Mouse (Mus musculus): ENCODE results near the gene Rab22a. TPM values are rescaled to one million over a fixed set of nuclear protein-coding genes. Genes with fewer than 3 reads are reported as not detected.
"Not testable (repeated sequence)": the region's sequence is repeated elsewhere in the genome, so short reads cannot be mapped to it uniquely, and the experiment has no call there.

Rab22a gene
- polyA plus RNA-seq, 1 experiment from 2014 or later: 29.7 TPM

- Histone ChIP-seq H3K9me3 (ENCODE audit: control insufficient read depth, low read length) (no peaks in the 10 kb centered on the region), H3K27ac (replicated peaks) (no peak overlapping the region), H3K36me3 (ENCODE audit: control insufficient read depth, insufficient read depth, low read length) (no peaks in the 10 kb centered on the region), H3K4me1 (replicated peaks; ENCODE audit: control insufficient read depth, insufficient read depth) (no peaks in the 10 kb centered on the region), H3K9ac (ENCODE audit: low read length) (no peak overlapping the region), H3K4me3 (ENCODE audit: low read depth, low read length) (no peak overlapping the region), H3K4me2 (replicated peaks; ENCODE audit: low read depth) (no peak overlapping the region), H3K27me3 (ENCODE audit: control insufficient read depth, insufficient read depth, low read length) (no peaks in the 10 kb centered on the region)
- TF ChIP-seq EP300 (optimal IDR thresholded peaks at IDR 0.05) (no peak), CTCF (IDR thresholded peaks at IDR 0.05; ENCODE audit: low read depth) (no peak)
- 69% methylated on average over 4 of the region's 4 CpGs for WGBS
- ATAC-seq (ENCODE audit: low FRiP score, low TSS enrichment) (no peak), DNase-seq (ENCODE audit: low spot score) (no peak)
These were observed 53.7 kb downstream of the Rab22a start for GRCm38 (mm10) chr2:173713241-173713640.

DNA sequence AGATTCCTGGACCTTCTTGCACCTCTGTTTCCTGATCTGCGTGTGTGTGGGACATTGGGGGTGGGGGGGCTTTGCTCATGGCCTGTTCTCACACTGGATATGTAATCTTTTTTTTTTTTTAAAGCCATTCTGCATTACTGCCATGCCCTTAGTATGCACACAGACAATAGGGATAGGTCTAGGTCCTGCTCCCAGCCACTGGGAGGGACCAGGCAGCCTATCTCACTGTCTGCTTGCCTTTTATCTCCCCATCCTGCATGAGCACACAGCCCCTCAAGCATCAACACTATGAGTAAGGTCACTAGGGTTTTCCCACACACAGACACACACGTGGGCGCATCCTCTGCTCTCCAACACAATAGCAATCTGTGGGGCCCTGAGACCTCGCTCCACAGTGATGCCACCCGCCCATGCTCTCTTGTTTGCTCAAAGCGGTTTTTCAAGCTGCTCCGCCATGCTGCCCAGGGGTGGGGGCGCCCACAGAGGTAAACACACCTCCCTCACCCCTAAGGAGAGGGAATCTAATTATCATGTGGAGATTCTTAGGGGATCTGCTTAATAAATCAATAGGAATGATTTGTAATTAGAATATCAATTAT, 55.2 kb downstream of the Rab22a start:
- H3K4me3 ChIP-seq (ENCODE audit: low read depth, low read length): no peak overlapping the region
- no peaks in the 10 kb centered on the region for H3K4me1 ChIP-seq (replicated peaks; ENCODE audit: control insufficient read depth, insufficient read depth)
- ATAC-seq (ENCODE audit: low FRiP score, low TSS enrichment) (no peak), DNase-seq (ENCODE audit: low spot score) (no peak)
- no peak overlapping the region for H3K9ac ChIP-seq (ENCODE audit: low read length)
- H3K36me3 ChIP-seq (ENCODE audit: control insufficient read depth, insufficient read depth, low read length): no peaks in the 10 kb centered on the region
- TF ChIP-seq CTCF (IDR thresholded peaks at IDR 0.05; ENCODE audit: low read depth) (no peak), EP300 (optimal IDR thresholded peaks at IDR 0.05) (no peak)
- no peak overlapping the region for H3K27ac ChIP-seq (replicated peaks)
- no peaks in the 10 kb centered on the region for H3K9me3 ChIP-seq (ENCODE audit: control insufficient read depth, low read length)
- WGBS: 61% methylated on average over 8 of the region's 8 CpGs
- no peaks in the 10 kb centered on the region for H3K27me3 ChIP-seq (ENCODE audit: control insufficient read depth, insufficient read depth, low read length)
- H3K4me2 ChIP-seq (replicated peaks; ENCODE audit: low read depth): no peak overlapping the region

- DNase-seq (ENCODE audit: low spot score) (no peak), ATAC-seq (ENCODE audit: low FRiP score, low TSS enrichment) (no peak)
- Histone ChIP-seq H3K9me3 (ENCODE audit: control insufficient read depth, low read length) (no peaks in the 10 kb centered on the region), H3K9ac (ENCODE audit: low read length) (no peak overlapping the region), H3K36me3 (ENCODE audit: control insufficient read depth, insufficient read depth, low read length) (no peaks in the 10 kb centered on the region), H3K4me2 (replicated peaks; ENCODE audit: low read depth) (no peak overlapping the region), H3K27ac (replicated peaks) (no peak overlapping the region), H3K4me3 (ENCODE audit: low read depth, low read length) (no peak overlapping the region), H3K4me1 (replicated peaks; ENCODE audit: control insufficient read depth, insufficient read depth) (no peaks in the 10 kb centered on the region), H3K27me3 (ENCODE audit: control insufficient read depth, insufficient read depth, low read length) (no peaks in the 10 kb centered on the region)
- 89% methylated on average over 5 of the region's 5 CpGs for WGBS
- TF ChIP-seq CTCF (IDR thresholded peaks at IDR 0.05; ENCODE audit: low read depth) (no peak), EP300 (optimal IDR thresholded peaks at IDR 0.05) (no peak)
These were observed 57.4 kb downstream of the Rab22a start for GRCm38 (mm10) chr2:173716966-173717365.

GRCm38 (mm10) chr2:173719115-173719514, 59.6 kb downstream of the Rab22a start, which contains the start of gene 1700010B08Rik:
TSS of gene 1700010B08Rik (plus strand) at chr2:173719415.
- H3K36me3 ChIP-seq (ENCODE audit: control insufficient read depth, insufficient read depth, low read length); DNase-seq (ENCODE audit: low spot score); ATAC-seq (ENCODE audit: low FRiP score, low TSS enrichment); H3K9me3 ChIP-seq (ENCODE audit: control insufficient read depth, low read length); H3K27me3 ChIP-seq (ENCODE audit: control insufficient read depth, insufficient read depth, low read length); H3K9ac ChIP-seq (ENCODE audit: low read length); H3K27ac ChIP-seq (replicated peaks); H3K4me2 ChIP-seq (replicated peaks; ENCODE audit: low read depth); H3K4me1 ChIP-seq (replicated peaks; ENCODE audit: control insufficient read depth, insufficient read depth); H3K4me3 ChIP-seq (ENCODE audit: low read depth, low read length): not testable (repeated sequence)
- 82% methylated on average over 6 of the region's 7 CpGs for WGBS

DNA sequence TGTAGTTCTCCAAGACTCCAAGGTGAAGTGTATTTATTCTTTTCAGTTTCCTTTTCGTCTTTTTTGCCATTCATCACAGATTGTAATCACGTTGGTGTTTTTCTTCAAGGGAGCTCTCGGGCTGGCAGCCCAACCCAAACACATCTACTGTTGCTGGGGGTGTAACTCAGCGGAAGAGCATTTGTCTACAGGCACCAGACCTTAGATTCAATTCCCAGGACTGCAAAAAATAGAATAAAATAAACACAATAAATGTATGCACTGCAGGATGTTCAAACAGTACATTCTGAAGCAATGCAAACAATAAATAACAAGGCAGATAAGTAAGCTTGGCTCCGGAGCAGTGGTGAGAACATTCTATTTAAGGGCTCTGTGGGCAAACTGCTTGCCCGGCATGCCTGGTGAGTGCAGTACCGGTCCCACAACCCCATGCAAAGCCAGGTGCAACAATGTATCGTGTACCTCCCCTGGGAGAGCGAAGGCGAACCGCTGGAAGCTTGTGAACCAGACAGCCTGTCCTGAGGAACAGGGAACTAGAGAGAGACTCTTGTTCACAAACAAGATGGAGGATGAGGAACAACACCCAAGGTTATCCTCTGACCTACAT, 62.8 kb downstream of the Rab22a start:
- 36% methylated on average over 11 of the region's 11 CpGs for WGBS
- Histone ChIP-seq H3K9me3 (ENCODE audit: control insufficient read depth, low read length) (no peaks in the 10 kb centered on the region), H3K4me3 (ENCODE audit: low read depth, low read length) (no peak overlapping the region), H3K4me2 (replicated peaks; ENCODE audit: low read depth) (no peak overlapping the region), H3K36me3 (ENCODE audit: control insufficient read depth, insufficient read depth, low read length) (no peaks in the 10 kb centered on the region), H3K27me3 (ENCODE audit: control insufficient read depth, insufficient read depth, low read length) (no peaks in the 10 kb centered on the region), H3K27ac (replicated peaks) (peak overlapping the region; percentile 67), H3K4me1 (replicated peaks; ENCODE audit: control insufficient read depth, insufficient read depth) (no peaks in the 10 kb centered on the region; the same call in 1 of the 2 replicates), H3K9ac (ENCODE audit: low read length) (no peak overlapping the region)
- TF ChIP-seq CTCF (IDR thresholded peaks at IDR 0.05; ENCODE audit: low read depth) (no peak), EP300 (optimal IDR thresholded peaks at IDR 0.05) (no peak)
- ATAC-seq (ENCODE audit: low FRiP score, low TSS enrichment) (peak; percentile 86), DNase-seq (ENCODE audit: low spot score) (peak; percentile 69)

- no peak for TF ChIP-seq CTCF (IDR thresholded peaks at IDR 0.05; ENCODE audit: low read depth)
- no peak for TF ChIP-seq EP300 (optimal IDR thresholded peaks at IDR 0.05)
- H3K36me3 ChIP-seq (ENCODE audit: control insufficient read depth, insufficient read depth, low read length): no peaks in the 10 kb centered on the region
- no peak overlapping the region for H3K4me3 ChIP-seq (ENCODE audit: low read depth, low read length)
- no peaks in the 10 kb centered on the region for H3K9me3 ChIP-seq (ENCODE audit: control insufficient read depth, low read length)
- H3K27ac ChIP-seq (replicated peaks): no peak overlapping the region
- no peak for DNase-seq (ENCODE audit: low spot score)
- H3K9ac ChIP-seq (ENCODE audit: low read length): no peak overlapping the region
- H3K27me3 ChIP-seq (ENCODE audit: control insufficient read depth, insufficient read depth, low read length): no peaks in the 10 kb centered on the region
- no peak for ATAC-seq (ENCODE audit: low FRiP score, low TSS enrichment)
- WGBS: 53% methylated on average over 14 of the region's 14 CpGs
- no peak overlapping the region for H3K4me2 ChIP-seq (replicated peaks; ENCODE audit: low read depth)
- no peaks in the 10 kb centered on the region; the same call in 1 of the 2 replicates for H3K4me1 ChIP-seq (replicated peaks; ENCODE audit: control insufficient read depth, insufficient read depth)
These were observed 64.8 kb downstream of the Rab22a start for GRCm38 (mm10) chr2:173724382-173724781.

Measured in stomach, postnatal 0 days (tissue).